Mouse (Mus musculus) c-Kit-positive CD71-negative TER-119-negative erythroid progenitor cells, embryonic 14.5 days (primary cell): ENCODE data around the gene Slc2a5.

ENCODE experiments used
- DNase-seq: peaks from one replicate; pipeline ENCODE4 v3.0.0-alpha.2; 2013; ENCODE audit warnings: low read depth

The Slc2a5 gene

GRCm38 (mm10) chr4:150119055-150119454 lies at the start of gene Slc2a5:
Gene Slc2a5 (plus strand): TSS chr4:150119283.
- no peak for DNase-seq

- no peak for DNase-seq
Observed at GRCm38 (mm10) chr4:150070136-150070535, 48.9 kb upstream of the Slc2a5 start.

- no peak for DNase-seq
Observed at GRCm38 (mm10) chr4:150072416-150073101, 46.5 kb upstream of the Slc2a5 start.

- DNase-seq, result no peak
Observed at GRCm38 (mm10) chr4:150073102-150073473, 46.0 kb upstream of the Slc2a5 start.

- no peak for DNase-seq
Observed at GRCm38 (mm10) chr4:150075350-150075749, 43.7 kb upstream of the Slc2a5 start.

- peak; percentile 39 for DNase-seq
Observed at GRCm38 (mm10) chr4:150076147-150076546, 42.9 kb upstream of the Slc2a5 start.

GRCm38 (mm10) chr4:150078646-150079045 lies 40.4 kb upstream of the Slc2a5 start:
- DNase-seq, result no peak

- no peak for DNase-seq
Observed at GRCm38 (mm10) chr4:150079244-150079643, 39.8 kb upstream of the Slc2a5 start.

GRCm38 (mm10) chr4:150080330-150080967 lies 38.6 kb upstream of the Slc2a5 start:
- no peak for DNase-seq

GRCm38 (mm10) chr4:150085366-150085765 lies 33.7 kb upstream of the Slc2a5 start:
- DNase-seq, result no peak

- no peak for DNase-seq
Observed at GRCm38 (mm10) chr4:150086841-150087160, 32.3 kb upstream of the Slc2a5 start.

- peak; percentile 93 for DNase-seq
Observed at GRCm38 (mm10) chr4:150087161-150087889, 31.8 kb upstream of the Slc2a5 start, which contains the start of gene Gpr157. Gene Gpr157 (plus strand): TSS chr4:150087365.

GRCm38 (mm10) chr4:150087890-150088530 lies 31.1 kb upstream of the Slc2a5 start:
- DNase-seq, result no peak

- no peak for DNase-seq
Observed at GRCm38 (mm10) chr4:150089121-150089520, 30.0 kb upstream of the Slc2a5 start.

- peak; percentile 32 for DNase-seq
Observed at GRCm38 (mm10) chr4:150091887-150092582, 27.0 kb upstream of the Slc2a5 start.

GRCm38 (mm10) chr4:150092583-150092902 lies 26.5 kb upstream of the Slc2a5 start:
- no peak for DNase-seq

- no peak for DNase-seq
Observed at GRCm38 (mm10) chr4:150093560-150094462, 25.3 kb upstream of the Slc2a5 start.

- DNase-seq, result no peak
Observed at GRCm38 (mm10) chr4:150094463-150094789, 24.7 kb upstream of the Slc2a5 start.

- DNase-seq, result no peak
Observed at GRCm38 (mm10) chr4:150096309-150096708, 22.8 kb upstream of the Slc2a5 start.

GRCm38 (mm10) chr4:150097847-150098246 lies 21.2 kb upstream of the Slc2a5 start:
- no peak for DNase-seq

GRCm38 (mm10) chr4:150098880-150099279 lies 20.2 kb upstream of the Slc2a5 start:
- peak; percentile 60 for DNase-seq
